Mouse (Mus musculus) embryonic fibroblast, embryonic 13.5 days (primary cell): Measurements from ENCODE around the gene Vstm2a. TPM values are rescaled to one million over a fixed set of nuclear protein-coding genes. Genes with fewer than 3 reads are reported as not detected.

Experiments
- H3K27ac ChIP-seq: 2 replicates; pipeline ENCODE4 v1.5.1; 2012; ENCODE audit warnings: low read length, control low read depth, inconsistent platforms; ENCODE audit not compliant: insufficient read depth
- H3K4me1 ChIP-seq: 2 replicates; pipeline ENCODE4 v1.6.1; 2011; ENCODE audit warnings: low read length; ENCODE audit not compliant: control insufficient read depth, insufficient read depth
- H3K4me3 ChIP-seq: 2 replicates; pipeline ENCODE4 v1.5.1; 2011; ENCODE audit warnings: mild to moderate bottlenecking, control low read depth, low read length; ENCODE audit not compliant: insufficient read depth
- CTCF ChIP-seq: IDR thresholded peaks from 2 replicates; pipeline ENCODE4 v1.5.1; 2011; ENCODE audit warnings: mild to moderate bottlenecking, control low read depth, low read length, moderate library complexity, borderline replicate concordance; ENCODE audit not compliant: insufficient read depth
- POLR2A ChIP-seq: IDR thresholded peaks from 2 replicates; pipeline ENCODE4 v1.6.1; 2011; ENCODE audit warnings: low read depth, mild to moderate bottlenecking, control low read depth, low read length, moderate library complexity
- polyA plus RNA-seq: library from polyadenylated mRNA; stranded (reverse); fragments of >200 nt; gene quantifications from 2 replicates; pipeline ENCODE4 v1.2.4, GENCODE M21; 2011; ENCODE audit warnings: low read depth; ENCODE audit not compliant: missing spikeins, insufficient read length

The Vstm2a gene
- polyA plus RNA-seq, 1 experiment: 0.51 TPM

GRCm38 (mm10) chr11:16413077-16413644, 155.6 kb downstream of the Vstm2a start:
- no peak overlapping the region for H3K27ac ChIP-seq
- H3K4me3 ChIP-seq: no peak overlapping the region
- no peak for TF ChIP-seq POLR2A
- TF ChIP-seq CTCF: no peak
- no peaks in the 10 kb centered on the region for H3K4me1 ChIP-seq

GRCm38 (mm10) chr11:16439548-16440251, 182.2 kb downstream of the Vstm2a start:
- Histone ChIP-seq H3K4me1 (no peaks in the 10 kb centered on the region), H3K4me3 (no peak overlapping the region), H3K27ac (no peak overlapping the region)
- TF ChIP-seq POLR2A (no peak), CTCF (no peak)
